Mouse (Mus musculus) cerebellum, adult 2 months (tissue): ENCODE data around the gene Pop7. TPM values are rescaled to one million over a fixed set of nuclear protein-coding genes. Genes with fewer than 3 reads are reported as not detected.
A peak's percentile ranks its signal among the peaks of the same experiment; 100 is the strongest.

Source experiments
- DNase-seq, 2 experiments: peaks; one replicate each; pipeline ENCODE4 v3.0.0; 2021
- H3K27ac ChIP-seq: fragments of 200-500 bp; 2 replicates; pipeline ENCODE4 v1.5.1; 2012; ENCODE audit warnings: low read length, control low read depth, inconsistent platforms; ENCODE audit not compliant: insufficient read depth
- H3K27me3 ChIP-seq: fragments of 200-500 bp; 2 replicates; pipeline ENCODE4 v1.6.1; 2012; ENCODE audit warnings: inconsistent platforms, mild to moderate bottlenecking, low read length, moderate library complexity; ENCODE audit not compliant: control insufficient read depth, insufficient read depth
- H3K4me1 ChIP-seq: fragments of 200-500 bp; 2 replicates; pipeline ENCODE4 v1.6.1; 2011; ENCODE audit warnings: low read length; ENCODE audit not compliant: control insufficient read depth, insufficient read depth
- H3K4me3 ChIP-seq: fragments of 200-500 bp; replicated peaks from 2 replicates; pipeline ENCODE3; 2011; ENCODE audit warnings: mild to moderate bottlenecking, low read depth, low read length, control low read depth; ENCODE audit not compliant: insufficient read depth
- CTCF ChIP-seq: fragments of 200-500 bp; IDR thresholded peaks from 2 replicates; pipeline ENCODE4 v1.5.1; 2011; ENCODE audit warnings: low read depth, mild to moderate bottlenecking, control low read depth, low read length, moderate library complexity, borderline replicate concordance; ENCODE audit not compliant: insufficient read depth
- POLR2A ChIP-seq: fragments of 200-500 bp; IDR thresholded peaks from 2 replicates; pipeline ENCODE4 v1.6.1; 2011; ENCODE audit warnings: low read length, control low read depth, borderline replicate concordance; ENCODE audit not compliant: insufficient read depth
- WGBS: fragments of 180-500 bp; shearing (Covaris S2); methylation state at CpG from one replicate; pipeline ENCODE4 v1.1.7; 2018; 5-methylcytosine and 5-hydroxymethylcytosine counted together
- polyA plus RNA-seq: library from polyadenylated mRNA; depleted of rRNA; stranded (reverse); fragments of >200 nt; gene quantifications from 2 replicates; pipeline ENCODE4 v1.2.3, GENCODE M21; 2012

The Pop7 gene
- polyA plus RNA-seq, 1 experiment = 55.3 TPM

GRCm38 (mm10) chr5:137530588-137531413, 28.5 kb upstream of the Pop7 start:
- DNase-seq = peak; percentile 62 to 70
- Histone ChIP-seq H3K4me1 (peaks cover 18% of the 10 kb centered on the region), H3K27ac (peak overlapping the region; percentile 68), H3K27me3 (no peaks in the 10 kb centered on the region), H3K4me3 (peak overlapping the region; percentile 79)
- TF ChIP-seq POLR2A (no peak), CTCF (no peak)
- WGBS = under 1% methylated on average over 37 of the region's 46 CpGs

GRCm38 (mm10) chr5:137530075-137530474, 27.8 kb upstream of the Pop7 start:
- TF ChIP-seq CTCF = no peak
- Histone ChIP-seq H3K4me3 (peak overlapping the region; percentile 55), H3K27me3 (no peaks in the 10 kb centered on the region), H3K4me1 (peaks cover 18% of the 10 kb centered on the region), H3K27ac (peak overlapping the region; percentile 68)
- WGBS = 34% methylated on average over 8 of the region's 8 CpGs
- DNase-seq = peak in 1 of 2 experiments; percentile 23

GRCm38 (mm10) chr5:137529221-137529995, 27.1 kb upstream of the Pop7 start:
- no peak for TF ChIP-seq CTCF
- TF ChIP-seq POLR2A = no peak
- H3K4me3 ChIP-seq = no peak overlapping the region
- WGBS = 42% methylated on average over 15 of the region's 15 CpGs
- no peak overlapping the region for H3K27ac ChIP-seq
- DNase-seq = peak in 1 of 2 experiments; percentile 55
- H3K4me1 ChIP-seq = peaks cover 18% of the 10 kb centered on the region
- no peaks in the 10 kb centered on the region for H3K27me3 ChIP-seq

DNA sequence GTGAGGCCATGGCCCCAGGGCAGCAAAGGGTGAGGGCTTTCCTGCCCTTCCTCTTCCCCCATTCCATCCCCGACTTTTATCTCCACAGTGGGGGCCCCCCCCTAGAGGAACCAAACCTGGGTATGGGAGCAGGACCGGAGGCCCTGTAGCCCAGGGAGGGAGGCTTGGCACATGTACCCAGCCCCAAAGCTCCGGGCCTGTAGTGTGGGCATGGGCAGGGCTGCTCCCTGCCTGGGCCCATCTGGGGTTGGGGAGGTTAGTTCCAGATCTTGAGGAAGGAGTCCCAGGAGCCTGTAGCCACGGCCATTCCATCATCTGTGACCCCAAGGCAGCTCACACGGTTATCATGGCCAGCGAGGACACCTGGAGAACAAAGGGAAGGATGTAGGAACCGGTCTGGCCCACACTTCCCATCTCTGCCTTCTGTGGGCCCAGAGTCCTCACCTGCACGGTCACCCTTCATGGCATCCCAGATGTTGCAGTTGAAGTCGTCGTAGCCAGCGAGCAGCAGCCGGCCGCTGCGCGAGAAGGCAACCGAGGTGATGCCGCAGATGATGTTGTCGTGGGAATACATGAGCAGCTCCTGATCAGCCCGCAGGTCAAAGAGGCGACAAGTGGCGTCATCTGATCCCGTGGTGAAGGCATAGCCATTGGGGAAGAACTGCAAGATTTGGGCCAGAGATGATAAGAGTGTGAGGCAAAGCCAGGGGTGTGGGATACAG, 26.1 kb upstream of the Pop7 start:
- Histone ChIP-seq H3K4me3 (no peak overlapping the region), H3K4me1 (peaks cover 19% of the 10 kb centered on the region), H3K27ac (no peak overlapping the region), H3K27me3 (no peaks in the 10 kb centered on the region)
- WGBS = 62% methylated on average over 22 of the region's 22 CpGs
- DNase-seq = peak in 1 of 2 experiments; percentile 52
- no peak for TF ChIP-seq CTCF

DNA sequence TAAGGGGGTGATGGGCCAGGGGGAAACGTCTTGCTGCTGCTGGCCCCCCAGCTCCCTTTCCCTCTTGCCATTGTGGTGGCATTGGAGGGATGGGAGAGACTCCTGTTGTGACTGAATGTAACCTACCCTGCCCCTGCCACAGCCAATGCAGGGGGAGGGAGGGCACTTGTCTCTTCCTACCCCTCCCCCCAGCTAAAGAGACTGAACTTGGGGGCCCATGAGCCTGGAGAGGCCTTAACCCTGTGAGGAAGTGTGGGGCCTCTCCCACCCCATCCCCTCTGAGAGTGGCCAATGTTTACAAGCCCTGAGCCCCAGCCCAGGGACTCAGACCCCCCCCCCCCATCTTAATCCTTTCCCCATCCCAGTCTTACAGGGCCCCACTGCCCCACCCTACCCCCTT, 25.1 kb upstream of the Pop7 start:
- no peak overlapping the region for H3K27ac ChIP-seq

GRCm38 (mm10) chr5:137526192-137526936, 24.0 kb upstream of the Pop7 start:
- Histone ChIP-seq H3K27me3 (no peaks in the 10 kb centered on the region), H3K4me3 (no peak overlapping the region), H3K4me1 (peaks cover 22% of the 10 kb centered on the region), H3K27ac (peak overlapping the region; percentile 12; the same call in 1 of the 2 replicates)
- DNase-seq = peak; percentile 54 to 61
- 13% methylated on average over 16 of the region's 16 CpGs for whole genome bisulfite sequencing
- TF ChIP-seq CTCF (no peak), POLR2A (no peak)

More for the DNA sequence above, 25.1 kb upstream of the Pop7 start:
- WGBS = 24% methylated on average over 1 of the region's 1 CpGs
- Histone ChIP-seq H3K4me3 (no peak overlapping the region), H3K4me1 (peaks cover 22% of the 10 kb centered on the region), H3K27me3 (no peaks in the 10 kb centered on the region)
- no peak for DNase-seq
- TF ChIP-seq CTCF = no peak
- no peak for TF ChIP-seq POLR2A

GRCm38 (mm10) chr5:137525511-137525910, 23.2 kb upstream of the Pop7 start:
- peak in 1 of 2 experiments; percentile 30 for DNase-seq
- no peak for TF ChIP-seq CTCF
- Histone ChIP-seq H3K27me3 (no peaks in the 10 kb centered on the region), H3K4me1 (peaks cover 22% of the 10 kb centered on the region), H3K4me3 (no peak overlapping the region), H3K27ac (no peak overlapping the region)
- 67% methylated on average over 16 of the region's 16 CpGs for WGBS
